Mouse (Mus musculus) thymus, adult 2 months (tissue): ENCODE data around the gene Tekt1.

ENCODE experiments used
- CTCF ChIP-seq: fragments of 200-500 bp; IDR thresholded peaks from 2 replicates; pipeline ENCODE4 v1.5.1; 2012; ENCODE audit warnings: mild to moderate bottlenecking, control low read depth, low read length, moderate library complexity, borderline replicate concordance; ENCODE audit not compliant: control insufficient read depth, poor library complexity, insufficient read depth; ENCODE audit errors: extremely low read depth
- POLR2A ChIP-seq: fragments of 200-500 bp; IDR thresholded peaks from 2 replicates; pipeline ENCODE4 v1.6.1; 2012; ENCODE audit warnings: mild to moderate bottlenecking, low read length, control low read depth, moderate library complexity; ENCODE audit not compliant: control insufficient read depth, poor library complexity, insufficient read depth; ENCODE audit errors: extremely low read depth

GRCm38 (mm10) chr11:72324431-72324830 is 37.8 kb downstream of the Tekt1 start:
- TF ChIP-seq CTCF, result no peak
- no peak for TF ChIP-seq POLR2A
